Mouse (Mus musculus) MEL-GATA-1-ER (cell line): Measurements from ENCODE around the gene Phyhd1.

Experiments used
- DNase-seq: peaks from one replicate; pipeline ENCODE4 v3.0.0-alpha.2; 2012; ENCODE audit warnings: low read depth; ENCODE audit errors: extremely low read depth

Gene Phyhd1

DNA sequence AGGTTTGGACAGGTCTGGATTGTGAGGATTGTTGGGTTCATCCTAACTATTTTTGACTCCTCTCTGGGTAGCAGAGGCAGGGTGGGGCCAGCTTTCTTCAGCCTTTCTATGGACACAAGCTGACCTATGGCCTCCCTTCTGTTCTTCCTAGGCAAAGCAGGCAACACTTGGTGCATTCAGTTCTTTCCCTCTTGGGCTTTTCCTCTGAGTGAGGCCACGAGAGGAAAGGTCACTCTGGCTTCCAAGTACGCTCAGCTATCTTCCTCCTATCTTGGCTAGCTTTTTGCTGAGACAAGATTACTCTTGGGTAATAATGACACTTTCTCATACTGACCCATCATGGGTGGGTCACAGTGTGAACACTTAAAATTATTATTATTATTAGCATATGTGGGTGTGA, 17.2 kb downstream of the Phyhd1 start:
- DNase-seq = no peak

DNA sequence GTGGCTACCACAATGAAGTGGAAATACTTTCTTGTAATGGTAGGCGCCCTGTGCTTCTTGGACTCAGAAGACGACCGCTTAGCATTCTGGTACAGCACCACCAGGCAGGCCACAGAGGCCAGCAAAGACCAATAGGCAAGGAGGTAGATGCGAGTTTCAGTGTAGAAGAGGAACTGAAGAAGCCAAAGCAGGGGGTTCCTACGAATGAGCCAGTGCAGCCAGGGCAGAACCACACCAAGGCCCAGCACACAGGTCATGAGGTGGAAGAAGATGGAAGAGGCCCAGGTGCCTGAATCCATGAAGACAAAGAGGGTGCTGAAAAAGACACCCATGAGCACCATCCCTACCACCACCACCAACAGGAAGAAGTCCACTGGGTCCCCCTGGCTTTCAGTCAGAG, 19.0 kb downstream of the Phyhd1 start:
- no peak for DNase-seq

DNA sequence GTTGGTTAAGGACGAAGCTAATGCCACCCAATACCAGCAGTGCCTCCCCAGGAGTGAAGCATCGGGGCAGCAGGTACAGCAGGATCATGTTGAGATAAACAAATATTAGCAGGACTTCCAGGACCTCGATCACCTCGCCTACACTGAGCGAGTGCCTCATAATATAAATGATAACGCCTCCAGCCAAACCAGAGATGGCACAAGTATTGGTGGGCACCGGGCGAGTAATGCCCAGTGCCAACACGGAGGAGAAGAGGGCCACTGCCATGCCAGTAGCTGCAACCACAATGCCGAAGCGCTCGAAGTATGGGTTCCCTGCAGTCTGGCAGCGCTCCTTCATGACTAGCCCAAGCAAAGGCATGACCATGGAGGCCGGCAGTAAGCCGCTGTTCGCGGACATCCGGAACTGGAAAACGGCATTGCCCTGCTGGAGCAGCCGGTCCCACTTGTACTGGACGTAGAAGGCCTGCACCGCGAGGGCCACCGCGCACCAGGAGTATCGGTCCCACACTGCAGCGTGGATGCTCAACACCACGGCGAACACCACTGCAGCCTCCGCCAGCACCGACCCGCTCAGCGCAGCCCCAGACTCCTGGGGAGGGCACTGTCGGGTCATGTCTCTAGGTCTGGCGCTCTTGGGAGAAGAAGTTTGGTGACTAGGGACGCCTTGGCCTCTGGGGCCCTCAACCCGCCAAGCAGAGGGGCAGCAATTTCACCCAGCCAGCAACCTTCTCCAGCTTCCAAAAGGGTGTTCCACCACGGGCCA, 19.6 kb downstream of the Phyhd1 start:
- no peak for DNase-seq

DNA sequence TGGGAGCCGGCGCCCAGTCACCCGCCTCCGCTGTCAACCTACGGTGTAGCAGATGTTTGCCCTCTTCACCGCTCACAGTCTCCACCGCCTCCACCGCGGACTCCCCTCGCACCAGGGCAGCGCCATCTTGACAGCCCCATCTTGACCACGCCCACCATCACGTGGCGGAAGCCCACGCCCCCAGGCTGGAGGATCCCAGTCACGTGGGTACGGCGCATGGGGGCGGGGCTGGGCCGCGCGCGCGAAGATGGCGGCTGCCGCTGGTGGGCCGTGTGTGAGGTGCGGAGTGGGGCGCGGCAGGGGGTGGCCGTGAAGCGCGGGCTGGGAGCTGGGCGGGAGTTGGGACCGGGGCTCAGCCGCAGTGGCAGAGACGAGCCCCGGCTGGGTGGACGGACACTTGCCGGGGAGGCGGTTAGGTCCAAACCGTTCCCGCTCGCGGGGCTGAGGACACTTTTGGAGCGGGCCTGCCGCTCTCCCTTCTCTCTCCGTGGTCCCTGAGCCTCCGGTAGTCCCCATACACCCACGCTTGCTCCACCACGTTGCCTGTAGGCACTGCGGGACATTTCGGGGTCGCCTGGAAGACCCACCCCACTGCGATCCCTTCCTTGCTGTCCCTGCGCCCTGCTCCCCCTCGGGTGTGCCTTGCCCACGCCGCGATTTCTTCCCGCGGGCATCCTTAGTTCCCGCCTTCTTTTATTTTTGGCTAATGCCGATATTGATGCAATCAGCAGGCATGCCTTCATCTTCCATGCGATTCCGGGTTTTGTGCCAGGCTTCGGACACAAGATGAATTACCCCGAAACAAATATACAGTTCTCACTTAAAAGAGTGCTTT, 20.4 kb downstream of the Phyhd1 start, which contains the start of the genes Dolk and Nup188:
TSS of gene Dolk (minus strand) at position 143 of the 835 bp plus-strand sequence.
TSS of gene Nup188 (plus strand) at position 206 of the 835 bp plus-strand sequence.
- DNase-seq = peak; percentile 53

DNA sequence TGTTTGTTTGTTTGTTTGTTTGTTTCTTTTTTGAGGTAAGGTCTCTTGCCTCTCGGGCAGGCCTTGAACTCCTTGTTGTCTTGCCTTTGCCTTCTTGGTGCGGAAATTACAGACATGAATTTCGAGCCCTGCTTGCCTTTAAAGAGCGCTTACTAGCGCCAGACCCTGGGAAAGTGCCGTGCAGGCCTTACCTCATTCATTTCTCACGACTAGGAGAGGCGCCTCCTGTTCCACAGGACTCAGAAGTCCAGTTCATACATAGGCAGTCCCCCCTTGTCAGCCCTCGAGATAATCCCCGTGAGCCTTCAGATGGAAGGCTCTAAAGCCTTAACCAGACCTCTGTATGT, 21.0 kb downstream of the Phyhd1 start:
- DNase-seq = no peak

DNA sequence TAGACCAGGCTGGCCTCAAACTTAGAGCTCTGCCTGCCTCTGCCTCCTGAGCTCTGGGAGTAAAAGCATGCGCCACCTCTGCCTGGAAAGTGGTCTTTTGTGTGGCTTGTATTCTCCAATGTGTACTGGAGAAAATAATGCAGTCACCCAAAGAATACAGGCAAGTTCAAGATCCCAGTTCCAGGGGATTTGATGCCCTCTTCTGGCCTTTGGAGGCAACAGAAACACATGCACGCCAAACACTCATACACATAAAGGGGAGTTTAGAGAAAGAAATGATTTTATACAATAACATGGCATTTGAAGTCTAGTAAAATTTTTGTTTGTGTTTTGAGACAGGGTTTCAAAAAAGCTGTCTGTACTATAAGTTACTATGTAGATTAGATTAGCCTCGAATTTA, 33.5 kb downstream of the Phyhd1 start:
- DNase-seq = no peak

DNA sequence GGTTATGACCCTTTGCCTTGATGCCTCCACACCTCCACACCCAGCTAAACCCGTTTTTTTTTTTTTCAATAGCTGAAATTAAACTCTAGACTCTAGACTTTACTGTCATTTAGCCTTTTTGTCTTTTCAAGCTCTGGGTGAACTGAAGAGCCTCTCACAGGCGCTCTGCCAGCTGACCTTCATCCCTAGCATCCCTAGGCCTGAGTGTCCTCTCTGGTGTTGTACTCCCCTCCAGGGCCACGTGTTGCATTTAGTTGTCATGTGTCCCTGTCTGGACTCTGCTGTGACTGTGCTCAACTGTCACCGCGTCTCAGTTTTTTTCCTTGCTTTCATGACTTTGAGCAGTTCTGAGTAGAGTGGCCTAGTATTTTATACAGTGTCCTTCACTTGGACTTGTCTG, 34.0 kb downstream of the Phyhd1 start:
- no peak for DNase-seq

DNA sequence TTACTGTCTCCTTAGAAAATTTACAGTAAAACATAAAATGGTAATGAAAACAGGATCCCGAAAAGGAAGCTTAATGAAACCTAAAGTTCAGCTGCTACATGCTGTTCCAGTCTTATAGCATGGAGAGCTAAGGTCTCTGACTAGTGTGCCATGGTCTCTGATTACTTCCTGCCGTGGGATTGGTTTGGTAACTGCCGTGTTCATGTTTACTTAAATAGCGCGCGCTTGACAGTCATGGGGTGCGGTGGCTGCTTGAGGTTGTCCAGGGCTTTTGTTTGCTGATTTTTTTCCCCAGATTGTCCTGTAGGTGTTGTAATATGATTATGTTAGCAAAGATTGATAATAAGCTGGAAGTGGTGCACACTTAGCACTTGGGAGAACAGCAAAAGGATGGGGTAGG, 40.1 kb downstream of the Phyhd1 start:
- DNase-seq = no peak

DNA sequence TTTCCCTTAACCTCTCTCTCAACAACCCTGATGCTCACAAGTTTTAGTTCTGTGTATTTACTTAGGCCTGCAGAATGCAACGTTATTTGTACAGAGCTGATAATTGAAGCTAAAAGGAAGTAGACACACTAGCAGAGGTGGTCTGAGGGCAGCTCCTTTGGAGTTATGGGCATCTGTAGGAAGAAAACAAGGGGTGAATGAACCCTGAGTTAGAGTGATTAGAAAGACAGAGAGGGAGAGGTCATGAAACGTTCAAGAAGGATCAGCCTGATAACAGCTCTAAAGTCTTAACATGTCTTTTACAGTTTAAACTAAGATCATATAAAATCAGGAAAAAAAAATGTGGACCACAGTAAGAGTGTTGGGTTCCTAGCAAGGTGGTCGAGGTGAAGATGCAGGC, 43.3 kb downstream of the Phyhd1 start:
- no peak for DNase-seq

DNA sequence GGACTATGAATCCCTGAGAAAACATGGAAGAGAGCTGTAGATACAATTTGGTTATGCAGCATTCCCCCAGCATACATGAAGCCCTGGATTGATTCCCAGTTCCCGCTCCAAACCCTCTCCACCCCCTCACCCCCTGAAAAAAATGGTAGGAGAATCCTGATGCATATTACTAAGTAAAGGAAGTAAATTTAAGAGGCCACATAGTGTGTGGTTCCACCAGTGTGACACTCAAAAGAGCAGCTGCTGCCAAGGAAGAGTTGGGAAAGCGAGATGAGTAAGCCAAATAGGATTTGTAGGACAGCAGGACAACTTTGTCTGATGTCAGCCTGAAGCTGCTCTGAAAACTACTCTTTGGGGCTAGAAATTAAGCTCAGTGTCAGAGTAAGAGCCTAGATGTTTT, 45.5 kb downstream of the Phyhd1 start:
- DNase-seq = no peak

DNA sequence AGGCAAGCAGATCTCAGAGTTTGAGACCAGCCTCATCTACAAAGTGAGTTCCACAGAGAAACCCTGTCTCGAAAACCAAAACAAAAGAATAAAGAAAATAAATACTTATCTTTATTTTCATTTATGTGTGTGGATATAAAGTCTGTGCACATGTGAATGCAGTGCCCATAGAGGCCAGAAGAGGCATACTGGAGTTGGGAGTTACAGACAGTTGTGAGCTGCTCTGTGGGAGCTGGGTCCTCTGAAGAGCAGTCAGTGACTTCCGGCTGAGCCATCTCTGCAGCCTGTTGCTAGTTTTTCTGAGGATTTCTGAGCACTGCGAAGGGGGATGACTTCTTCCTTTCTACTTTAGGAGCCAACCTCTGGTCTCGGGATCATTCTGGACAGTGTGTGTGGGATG, 50.1 kb downstream of the Phyhd1 start:
- no peak for DNase-seq

DNA sequence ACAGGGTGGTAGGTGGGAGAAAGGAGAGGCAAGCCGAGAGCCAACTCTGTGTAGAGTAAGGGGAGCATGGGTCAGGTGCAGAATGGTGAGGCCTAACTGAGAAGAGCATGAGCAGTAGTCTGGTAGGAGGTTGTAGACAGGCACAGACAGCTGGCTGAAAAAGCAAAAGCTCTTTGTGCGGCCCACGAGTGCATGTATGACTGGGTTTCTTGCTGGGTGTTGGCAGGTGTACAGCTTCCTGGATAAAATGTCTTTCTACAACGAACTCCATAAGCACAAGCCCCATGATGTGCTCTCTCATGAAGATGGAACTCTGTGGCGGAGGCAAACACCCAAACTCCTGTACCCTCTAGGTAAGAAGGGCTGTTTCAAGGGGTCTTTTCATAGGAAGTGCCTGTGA, 51.0 kb downstream of the Phyhd1 start:
- no peak for DNase-seq

DNA sequence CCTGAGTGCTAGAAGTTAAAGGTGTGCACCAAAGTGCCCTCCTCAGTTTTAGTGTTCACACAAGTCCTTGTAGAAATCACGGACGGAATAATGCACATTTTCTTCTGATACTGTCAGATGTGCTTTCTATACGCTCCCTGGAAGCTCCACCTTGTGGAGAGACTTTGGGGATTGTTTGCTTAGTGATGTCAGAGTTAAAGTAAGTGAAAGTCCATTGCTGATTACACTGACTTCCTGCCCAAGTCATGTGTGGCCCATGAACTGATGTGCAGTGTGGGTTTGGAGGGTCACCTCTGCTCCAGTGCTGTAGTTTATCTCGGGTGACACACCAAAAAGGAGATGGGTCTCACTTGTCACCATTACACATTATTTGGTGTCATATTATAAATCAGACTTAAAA, 53.3 kb downstream of the Phyhd1 start:
- no peak for DNase-seq

DNA sequence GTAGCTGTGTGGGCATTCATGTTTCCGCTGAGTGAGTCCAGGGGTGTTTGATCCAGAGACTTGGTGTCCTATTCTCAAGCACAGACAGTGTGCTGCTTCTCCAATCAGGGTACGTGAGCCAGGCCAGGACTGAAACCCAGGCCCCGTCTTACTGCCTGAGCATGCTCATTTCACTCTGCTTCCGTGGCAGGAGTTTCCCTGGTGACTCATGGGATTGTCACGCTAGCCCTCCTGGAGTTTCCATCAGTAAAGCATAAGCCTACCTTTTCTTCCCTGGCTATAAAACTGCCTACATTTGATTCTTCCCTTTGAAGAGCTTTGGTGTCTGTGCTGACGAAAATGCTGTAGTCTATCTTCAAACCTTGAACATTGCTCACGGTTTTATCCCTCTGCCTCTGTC, 57.1 kb downstream of the Phyhd1 start:
- no peak for DNase-seq

DNA sequence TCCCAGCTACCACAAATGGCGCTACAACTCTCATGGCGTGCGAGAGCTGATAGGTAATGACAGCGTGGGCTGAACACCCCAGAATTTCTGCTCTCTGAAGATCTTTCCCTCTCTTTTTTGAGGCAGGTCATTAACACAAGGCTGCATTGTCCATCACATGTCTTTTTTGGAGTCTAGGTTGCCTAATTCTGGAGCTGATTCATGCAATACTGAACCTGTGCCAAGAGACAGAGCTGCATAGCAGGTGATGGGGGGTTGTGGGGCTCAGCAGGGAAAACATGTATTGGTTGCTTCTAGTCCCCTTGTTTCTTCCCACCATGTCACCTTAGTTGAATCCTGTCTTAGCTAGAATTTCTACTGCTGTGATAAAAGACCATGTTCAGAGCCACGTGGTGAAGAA, 59.3 kb downstream of the Phyhd1 start:
- DNase-seq = no peak

DNA sequence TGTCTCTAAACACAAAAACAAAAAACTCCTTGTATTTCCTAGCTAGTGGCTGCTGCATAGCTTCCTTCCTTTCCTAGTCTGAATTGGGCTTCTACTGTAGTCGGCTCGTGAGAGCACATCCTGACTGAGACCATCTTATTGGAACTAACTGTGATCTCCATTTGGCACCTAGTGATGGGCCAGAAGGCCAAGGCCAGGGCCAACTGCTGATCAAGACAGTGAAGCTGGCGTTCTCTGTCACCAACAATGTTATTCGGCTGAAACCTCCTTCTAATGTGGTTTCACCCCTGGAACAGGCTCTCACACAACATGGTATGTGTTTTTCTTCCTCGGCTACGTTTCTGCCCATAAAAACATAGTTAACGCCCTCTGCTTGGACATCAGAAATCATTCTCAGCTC, 61.3 kb downstream of the Phyhd1 start:
- DNase-seq = no peak

DNA sequence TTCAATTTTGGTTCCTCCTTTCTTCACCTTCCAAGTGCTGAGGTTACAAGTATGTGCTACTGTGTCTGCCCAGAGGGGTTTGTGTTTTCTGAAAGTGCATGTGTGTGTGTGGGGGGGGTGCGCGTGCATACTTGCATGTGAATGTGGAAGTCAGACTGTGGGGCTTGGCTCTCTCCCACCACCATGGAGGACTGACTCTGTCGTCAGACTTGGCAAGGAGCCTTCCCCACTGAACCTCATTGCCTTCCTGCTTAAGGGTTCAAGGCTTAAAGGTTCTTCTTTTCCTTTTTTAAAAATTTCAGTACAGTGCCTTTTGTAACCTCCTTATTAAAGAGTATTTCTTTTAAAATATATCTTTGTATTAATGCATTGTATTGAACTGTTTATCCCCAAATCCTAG, 62.8 kb downstream of the Phyhd1 start:
- DNase-seq = no peak
